Mouse (Mus musculus): ENCODE data around the gene Fgf2. TPM values are rescaled to one million over a fixed set of nuclear protein-coding genes. Genes with fewer than 3 reads are reported as not detected.
A peak's percentile ranks its signal among the peaks of the same experiment; 100 is the strongest.

Fgf2 gene
- total and polyA plus RNA-seq, 3 experiments: 0.25 to 0.70 TPM; not detected in 1

DNA sequence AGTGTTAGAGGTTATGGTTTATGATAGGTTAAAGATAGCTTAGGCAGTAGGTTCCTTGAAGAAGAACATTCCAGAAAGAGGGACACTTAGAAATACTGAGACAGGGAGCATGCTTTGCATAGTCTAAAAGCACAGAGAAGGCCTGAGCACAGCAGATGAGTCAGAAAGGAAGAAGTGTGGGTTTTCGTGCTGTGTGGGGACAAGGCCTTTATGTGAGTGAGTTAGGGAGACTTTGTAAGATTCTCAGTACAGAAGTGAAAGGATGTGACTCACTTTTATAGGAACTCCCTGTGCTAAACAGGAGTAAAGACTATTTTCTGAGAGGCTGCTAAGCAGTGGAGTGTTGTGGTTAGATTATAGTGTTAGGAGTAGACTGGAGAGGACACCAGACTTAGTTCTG, 34.8 kb upstream of the Fgf2 start:
- Histone ChIP-seq H3K9ac (ENCODE audit: insufficient read depth, low read depth) (peak overlapping the region; percentile 71; the same call in 1 of the 2 replicates), H3K27me3 (replicated peaks) (no peaks in the 10 kb centered on the region), H3K9me3 (replicated peaks; ENCODE audit: low read length) (no peaks in the 10 kb centered on the region), H3K4me3 (replicated peaks in 1 of 3; ENCODE audit: low read depth in 2 of 3, low read length in 2 of 3, poor library complexity in 1 of 3) (peak overlapping the region; percentile 48 to 89 (median 80)), H3K27ac (ENCODE audit: insufficient read depth, low read depth) (peak overlapping the region; percentile 87), H3K4me1 (ENCODE audit: control insufficient read depth in 1 of 2, insufficient read depth in 2 of 2) (peaks cover 2 to 30% of the 10 kb centered on the region in 2 experiments; a peak in 2 of 4 replicates), H3K4me2 (ENCODE audit: insufficient read depth, low read depth, poor library complexity, severe bottlenecking) (peak overlapping the region; percentile 98), H3K79me2 (replicated peaks; ENCODE audit: control insufficient read depth, extremely low read depth, insufficient read depth, poor library complexity, severe bottlenecking) (no peaks in the 10 kb centered on the region), H3K36me3 (replicated peaks in 1 of 2; ENCODE audit: control insufficient read depth in 1 of 2, insufficient read depth in 1 of 2, low read length in 1 of 2) (no peaks in the 10 kb centered on the region)
- dilution Hi-C loops (cut with MboI; ENCODE audit: extremely low pct_ligation_motif_present, extremely low pct_unique_long_range_greater_than_20kb, low sequenced_read_pairs): no loop called here
- in situ Hi-C loops (cut with MboI; ENCODE audit: low pct_ligation_motif_present, low pct_unique_long_range_greater_than_20kb, low sequenced_read_pairs): no loop called here
- TF ChIP-seq ZNF384 (IDR thresholded peaks at IDR 0.05; ENCODE audit: low read depth, low read length): no peak
- peak; percentile 96 for TF ChIP-seq JUND (conservative IDR thresholded peaks at IDR 0.05; ENCODE audit: low read depth, low read length)
- peak; percentile 79; the same call in 1 of the 2 replicates for TF ChIP-seq MEF2A (IDR thresholded peaks at IDR 0.05; ENCODE audit: borderline replicate concordance, low read depth, low read length)
- no peak for TF ChIP-seq ZC3H11A (IDR thresholded peaks at IDR 0.05; ENCODE audit: low read depth, low read length)
- no peak for TF ChIP-seq ELF1 (IDR thresholded peaks at IDR 0.05; ENCODE audit: low read depth, low read length)
- TF ChIP-seq PAX5 (IDR thresholded peaks at IDR 0.05; ENCODE audit: low read length): no peak
- TF ChIP-seq BHLHE40 (IDR thresholded peaks at IDR 0.05; ENCODE audit: low read depth, low read length): peak; percentile 85
- TF ChIP-seq MAX (IDR thresholded peaks at IDR 0.05; ENCODE audit: low read length): peak; percentile 59; the same call in 1 of the 2 replicates
- TF ChIP-seq CTCF (conservative IDR thresholded peaks at IDR 0.05 in 1 of 2, IDR thresholded peaks at IDR 0.05 in 1 of 2; ENCODE audit: low read depth in 2 of 2, low read length in 2 of 2): no peak
- TF ChIP-seq KAT2A (IDR thresholded peaks at IDR 0.05; ENCODE audit: insufficient replicate concordance, low read length): no peak
- TF ChIP-seq POLR2AphosphoS2 (IDR thresholded peaks at IDR 0.05; ENCODE audit: low read depth, low read length): no peak
- TF ChIP-seq IRF4 (IDR thresholded peaks at IDR 0.05; ENCODE audit: low read depth, low read length): peak; percentile 98
- no peak for TF ChIP-seq NELFE (IDR thresholded peaks at IDR 0.05; ENCODE audit: low read depth, low read length)
- peak; percentile 84 for TF ChIP-seq MYC (IDR thresholded peaks at IDR 0.05; ENCODE audit: low read depth, low read length)
- TF ChIP-seq MAFK (IDR thresholded peaks at IDR 0.05; ENCODE audit: insufficient replicate concordance, low read length): peak; percentile 78; the same call in 1 of the 2 replicates
- TF ChIP-seq UBTF (IDR thresholded peaks at IDR 0.05; ENCODE audit: low read depth, low read length): no peak
- TF ChIP-seq HCFC1 (IDR thresholded peaks at IDR 0.05; ENCODE audit: low read depth, low read length): no peak
- TF ChIP-seq MXI1 (IDR thresholded peaks at IDR 0.05; ENCODE audit: low read depth, low read length): no peak; the same call in 1 of the 2 replicates
- peak; percentile 90 for TF ChIP-seq ETS1 (conservative IDR thresholded peaks at IDR 0.05; ENCODE audit: low read depth, low read length)
- peak; percentile 95 for TF ChIP-seq EP300 (IDR thresholded peaks at IDR 0.05; ENCODE audit: low read length)
- peak; percentile 54; the same call in 1 of the 2 replicates for TF ChIP-seq CHD2 (IDR thresholded peaks at IDR 0.05; ENCODE audit: low read length)
- no peak for TF ChIP-seq E2F4 (IDR thresholded peaks at IDR 0.05; ENCODE audit: insufficient replicate concordance, low read depth, low read length)
- peak; percentile 79; the same call in 1 of the 2 replicates for TF ChIP-seq RCOR1 (conservative IDR thresholded peaks at IDR 0.05; ENCODE audit: low read depth, low read length)
- TF ChIP-seq CHD1 (IDR thresholded peaks at IDR 0.05; ENCODE audit: low read depth, low read length): no peak
- peak; percentile 90 for TF ChIP-seq JUN (IDR thresholded peaks at IDR 0.05; ENCODE audit: insufficient read depth, low read depth, low read length)
- TF ChIP-seq ZKSCAN1 (IDR thresholded peaks at IDR 0.05; ENCODE audit: borderline replicate concordance, low read depth, low read length): no peak
- TF ChIP-seq SMC3 (IDR thresholded peaks at IDR 0.05; ENCODE audit: low read depth, low read length): no peak
- TF ChIP-seq MAZ (IDR thresholded peaks at IDR 0.05; ENCODE audit: low read depth, low read length): no peak
- no peak for TF ChIP-seq RAD21 (IDR thresholded peaks at IDR 0.05; ENCODE audit: low read depth, low read length)
- TF ChIP-seq GABPA (IDR thresholded peaks at IDR 0.05; ENCODE audit: insufficient replicate concordance, low read depth, low read length): no peak
- peak; percentile 69 for TF ChIP-seq SIN3A (IDR thresholded peaks at IDR 0.05; ENCODE audit: low read length)
- no peak for TF ChIP-seq POLR2A (IDR thresholded peaks at IDR 0.05; ENCODE audit: low read depth, low read length)
- TF ChIP-seq USF2 (conservative IDR thresholded peaks at IDR 0.05; ENCODE audit: low read depth, low read length): no peak
- TF ChIP-seq ZMIZ1 (IDR thresholded peaks at IDR 0.05; ENCODE audit: low read depth, low read length): no peak
- peak; percentile 32; the same call in 1 of the 2 replicates for TF ChIP-seq TCF12 (IDR thresholded peaks at IDR 0.05; ENCODE audit: low read depth, low read length)
- TF ChIP-seq NRF1 (IDR thresholded peaks at IDR 0.05; ENCODE audit: low read depth, low read length): no peak
- no peak for TF ChIP-seq USF1 (IDR thresholded peaks at IDR 0.05; ENCODE audit: low read depth, low read length)
- TF ChIP-seq TBP (conservative IDR thresholded peaks at IDR 0.05; ENCODE audit: low read depth, low read length): no peak
- DNase-seq (ENCODE audit: extremely low read depth): peak; percentile 87
